Mouse (Mus musculus): ENCODE results near the gene Rgn.

The Rgn gene

DNA sequence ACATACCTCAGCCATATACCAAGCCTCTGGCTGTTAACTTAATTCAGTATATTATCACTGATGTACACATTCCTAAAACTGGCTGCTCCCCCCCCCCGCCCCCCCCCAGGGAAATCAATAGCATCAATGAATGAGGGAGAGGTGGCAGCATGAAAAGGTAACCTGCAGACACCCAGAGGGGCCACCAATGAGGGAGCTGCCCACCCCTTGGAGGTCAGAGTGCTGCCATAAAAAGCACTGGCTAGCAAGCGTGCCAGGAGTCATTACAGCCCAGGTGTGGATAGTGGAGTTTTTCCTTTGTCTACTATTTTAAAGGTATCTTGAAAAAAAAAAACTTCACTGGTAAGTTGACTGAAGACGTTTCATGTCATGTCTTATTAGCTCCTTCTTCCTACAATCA lies at the start of gene Rgn:
TSS of gene Rgn (plus strand) at position 256 of the 400 bp plus-strand sequence.
- DNase-seq, result no peak

DNA sequence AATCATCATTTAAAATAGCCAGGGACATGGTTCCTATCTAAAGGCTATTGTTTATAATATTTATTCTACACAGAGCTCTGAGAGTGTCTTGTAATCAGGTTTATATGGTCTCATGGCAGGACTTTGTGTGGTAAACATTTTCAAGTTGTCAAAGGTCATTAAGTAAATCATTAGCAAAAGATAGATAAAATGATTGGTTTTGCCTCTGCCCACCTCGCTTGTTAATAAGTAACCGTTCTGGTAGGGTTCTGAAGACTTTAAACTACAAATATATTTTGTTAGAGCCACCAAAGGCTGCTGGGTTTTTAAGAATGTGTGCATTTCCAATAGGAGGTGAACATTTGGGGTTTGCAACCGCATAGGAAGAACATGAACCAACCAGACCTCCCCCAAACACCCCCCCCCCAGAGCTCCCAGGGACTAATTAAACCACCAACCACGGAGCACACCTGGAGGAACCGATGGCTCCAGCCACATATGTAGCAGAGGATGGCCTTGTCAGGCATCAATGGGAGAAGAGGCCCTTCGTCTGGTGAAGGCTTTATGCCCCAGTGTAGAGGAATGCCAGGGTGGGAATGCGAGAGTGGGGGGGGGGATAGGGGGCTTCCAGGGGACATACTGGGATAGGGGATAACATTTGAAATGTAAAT lies 29.2 kb upstream of the Rgn start:
- no peak for DNase-seq

DNA sequence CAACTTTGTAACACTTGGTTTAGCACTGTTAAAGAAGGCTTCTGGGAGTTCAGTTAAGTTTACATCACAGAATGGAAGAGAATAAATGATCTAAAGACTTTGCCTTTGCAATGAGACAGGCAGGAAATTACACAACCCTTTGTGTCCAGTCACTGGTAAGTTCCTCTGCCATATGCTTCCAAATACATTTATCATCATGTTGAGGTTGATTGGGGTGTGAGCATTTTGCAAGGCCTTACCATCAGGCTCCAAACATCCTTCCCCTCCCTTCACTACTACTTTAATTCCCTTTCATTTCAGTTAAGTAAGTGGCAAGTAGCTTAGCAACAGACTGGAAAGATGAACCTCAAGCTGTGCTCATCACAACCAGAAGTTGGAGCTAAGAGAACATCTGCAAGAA lies 28.0 kb upstream of the Rgn start:
- DNase-seq, result no peak

DNA sequence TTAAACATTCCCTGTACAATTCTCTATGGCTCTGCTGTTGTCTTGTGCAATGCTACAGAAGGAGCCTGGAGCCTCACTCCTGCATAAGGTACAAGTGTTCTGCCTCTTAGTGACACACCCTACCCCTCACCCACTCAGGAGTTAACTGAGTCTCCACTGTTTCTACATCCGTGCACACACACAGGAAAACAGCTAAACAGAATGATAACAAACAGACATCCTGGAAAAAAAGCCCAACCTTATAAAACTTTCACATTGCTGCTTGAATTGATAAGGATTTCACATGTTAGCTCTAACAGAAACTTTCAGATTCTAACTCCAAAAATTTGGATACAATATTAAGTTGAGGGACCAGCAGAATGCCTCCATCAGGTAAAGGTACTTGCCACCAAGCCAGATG lies 17.0 kb upstream of the Rgn start:
- no peak for DNase-seq

DNA sequence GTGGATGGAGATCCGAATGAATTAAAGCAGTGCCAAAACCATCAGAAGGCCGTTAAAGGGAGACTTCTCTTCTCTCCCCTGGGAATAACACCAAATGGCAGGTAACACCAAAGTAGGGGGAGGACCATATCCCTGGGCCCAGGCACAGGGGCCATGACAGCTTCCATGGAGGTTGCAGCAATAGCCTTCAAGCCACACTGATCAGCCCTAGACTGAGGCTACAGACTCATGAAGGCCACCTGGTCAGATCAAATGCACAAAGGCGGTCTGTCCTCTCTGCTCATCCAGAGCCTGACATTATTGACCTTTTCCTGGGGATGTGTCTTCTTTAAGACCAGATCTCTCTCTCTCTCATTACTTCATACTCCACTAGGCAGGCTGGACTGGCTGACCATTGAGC lies 5.7 kb upstream of the Rgn start:
- no peak for DNase-seq

DNA sequence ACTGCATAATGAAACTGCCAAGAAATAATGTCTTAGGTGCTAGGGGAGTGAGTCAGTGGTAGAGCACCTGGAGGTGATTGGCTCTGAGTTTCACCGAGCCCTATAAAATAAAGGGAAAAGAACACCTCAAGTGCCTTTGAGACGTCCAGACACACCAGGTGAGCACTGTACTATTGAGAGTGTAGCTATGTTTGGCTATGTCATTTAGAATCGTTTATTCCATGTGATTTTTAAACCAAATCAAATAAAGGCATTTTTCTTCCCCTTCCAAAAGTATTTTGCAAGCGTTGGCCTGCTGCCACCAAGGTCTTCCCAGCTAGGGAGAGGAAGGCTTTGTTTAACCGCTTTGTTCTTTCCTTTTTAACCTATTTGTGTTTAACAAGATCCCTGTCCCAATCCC lies 2.0 kb upstream of the Rgn start:
- no peak for DNase-seq

DNA sequence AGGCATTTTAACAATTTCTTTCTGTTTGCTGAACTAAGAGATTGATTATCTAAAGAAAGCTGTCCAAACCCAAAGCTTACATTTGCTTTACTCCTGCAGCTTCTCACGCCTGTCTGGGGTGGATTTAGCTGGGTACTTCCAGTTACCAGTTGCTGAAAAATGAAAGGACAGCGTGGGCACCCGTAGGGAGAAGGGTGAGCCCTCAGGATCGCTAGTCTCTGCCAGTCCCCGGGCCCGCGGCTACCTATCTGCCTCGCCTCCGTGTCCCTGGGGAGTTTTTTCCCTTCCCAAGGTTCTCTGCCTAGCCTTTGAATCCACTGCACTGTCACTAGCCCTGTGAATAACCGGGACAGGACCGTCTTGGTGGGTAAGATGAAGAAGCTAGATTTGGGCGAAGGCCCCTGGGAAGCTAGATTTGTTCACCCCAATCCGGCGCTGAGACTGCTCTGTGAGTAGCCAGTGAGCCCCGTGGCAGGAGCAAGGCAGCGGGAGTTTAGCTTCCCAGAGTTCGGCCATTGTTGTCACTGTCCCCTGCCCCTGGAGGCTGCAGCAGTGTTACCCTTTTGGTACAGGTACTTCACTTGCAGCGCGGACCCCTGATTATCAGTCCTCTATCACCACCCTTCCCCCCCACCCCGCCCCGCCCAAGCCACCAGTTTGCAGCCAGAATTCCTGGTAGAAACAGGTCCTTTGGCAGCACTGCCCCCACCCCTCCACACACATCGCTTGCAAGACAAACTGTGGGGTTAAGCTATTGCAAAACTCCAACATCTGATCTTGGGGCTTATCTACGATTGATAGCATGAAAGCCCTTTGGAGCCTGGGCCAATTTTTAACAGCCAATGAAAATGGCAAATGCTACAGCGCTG lies 1.3 kb upstream of the Rgn start:
- DNase-seq, result no peak

DNA sequence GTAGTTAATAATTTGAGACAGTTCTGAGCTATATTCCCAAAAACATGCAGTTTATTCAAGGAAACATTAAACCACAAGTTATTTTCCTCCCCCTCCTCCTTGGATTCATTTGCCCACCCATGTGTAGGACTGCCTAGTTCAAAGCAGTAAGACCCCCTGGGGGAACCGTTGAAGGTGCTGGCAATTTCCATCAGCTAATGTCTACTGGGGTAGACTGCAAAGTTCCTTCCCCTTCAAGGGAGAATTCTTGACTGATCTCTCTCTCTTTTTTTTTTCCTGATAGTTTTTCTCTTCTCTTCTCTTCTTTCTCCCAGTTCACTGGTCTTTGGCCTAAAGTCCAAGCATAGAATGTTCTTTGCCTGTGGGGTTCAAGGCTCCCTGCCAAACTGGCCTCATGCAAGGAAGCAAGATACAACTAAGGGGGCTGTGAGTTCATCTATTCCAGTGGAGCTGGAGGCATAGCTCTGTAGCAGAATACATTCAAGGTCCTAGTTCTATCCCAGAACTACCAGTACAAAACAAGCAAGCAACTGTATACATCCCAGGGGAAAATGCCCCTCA lies 627 bp upstream of the Rgn start:
- DNase-seq, result no peak

DNA sequence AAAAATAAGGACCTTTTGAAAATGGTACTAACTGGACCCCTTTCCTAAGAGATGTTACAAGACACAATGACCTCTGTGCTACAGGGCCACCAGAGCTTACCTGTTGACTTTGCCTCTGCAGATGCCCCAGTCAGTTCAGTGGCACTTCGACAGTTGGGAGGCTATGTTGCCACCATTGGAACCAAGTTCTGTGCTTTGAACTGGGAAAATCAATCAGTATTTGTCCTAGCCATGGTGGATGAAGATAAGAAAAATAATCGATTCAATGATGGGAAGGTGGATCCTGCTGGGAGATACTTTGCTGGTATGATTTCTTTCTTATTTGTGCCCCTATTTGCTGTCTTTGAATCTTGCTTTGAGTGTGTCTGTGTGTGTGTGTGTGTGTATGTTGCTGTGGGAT lies 2.6 kb downstream of the Rgn start:
- DNase-seq, result no peak

DNA sequence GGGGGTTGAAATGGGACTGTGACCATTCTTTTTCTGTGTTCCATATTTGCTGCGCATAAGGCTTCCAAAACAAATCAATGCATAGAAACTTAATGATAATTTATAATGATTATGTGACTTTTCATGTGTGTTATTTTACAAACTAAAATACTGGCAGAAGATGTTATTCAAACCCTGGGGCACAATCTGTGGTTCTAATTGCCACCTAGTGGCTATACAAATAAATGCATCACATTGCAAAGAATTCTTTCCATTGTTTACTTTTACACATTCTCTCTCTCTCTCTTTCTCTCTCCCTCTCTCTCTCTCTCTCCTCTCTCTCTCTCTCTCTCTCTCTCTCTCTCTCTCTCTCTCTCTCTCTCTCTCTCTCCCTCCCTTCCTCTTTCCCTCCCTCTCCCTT lies 12.3 kb downstream of the Rgn start:
- DNase-seq, result no peak

DNA sequence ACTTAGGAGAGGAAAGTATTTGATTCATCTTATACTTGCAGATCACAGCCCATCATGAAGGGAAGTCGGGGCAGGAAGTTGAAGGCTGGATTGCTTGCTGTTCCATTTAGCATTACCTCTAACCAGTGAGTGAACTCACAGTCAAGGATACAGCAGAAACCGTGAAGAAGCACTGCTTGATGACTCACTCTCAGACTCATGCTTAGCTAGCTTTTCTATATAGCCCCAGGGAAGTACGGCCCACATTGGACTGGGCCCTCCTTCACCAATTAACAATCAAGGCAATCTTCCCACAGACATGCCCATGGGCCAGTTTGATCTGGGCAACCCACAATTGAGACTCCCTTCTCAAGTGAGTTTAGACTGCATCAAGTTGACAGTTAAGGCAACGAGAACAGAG lies 14.4 kb downstream of the Rgn start:
- no peak for DNase-seq

DNA sequence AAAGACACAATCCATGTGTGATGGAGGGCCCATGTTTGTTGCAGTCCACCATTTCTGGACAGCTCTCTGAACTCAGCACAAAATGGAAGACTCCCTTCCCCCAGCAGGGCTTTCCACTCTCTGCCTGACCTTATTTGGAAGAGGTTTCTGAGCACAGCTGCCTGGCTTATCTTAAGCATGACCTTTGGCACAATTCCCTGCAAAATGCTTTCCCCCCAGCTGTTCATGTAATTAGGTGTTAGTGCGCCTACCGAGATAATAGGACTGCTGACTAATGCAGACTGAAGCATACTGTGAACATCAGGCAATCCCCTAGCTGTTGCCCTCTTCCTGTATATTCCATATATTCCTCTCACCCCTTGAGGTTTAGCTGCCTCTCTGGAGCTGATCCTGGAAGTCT lies 21.4 kb downstream of the Rgn start:
- DNase-seq, result no peak

DNA sequence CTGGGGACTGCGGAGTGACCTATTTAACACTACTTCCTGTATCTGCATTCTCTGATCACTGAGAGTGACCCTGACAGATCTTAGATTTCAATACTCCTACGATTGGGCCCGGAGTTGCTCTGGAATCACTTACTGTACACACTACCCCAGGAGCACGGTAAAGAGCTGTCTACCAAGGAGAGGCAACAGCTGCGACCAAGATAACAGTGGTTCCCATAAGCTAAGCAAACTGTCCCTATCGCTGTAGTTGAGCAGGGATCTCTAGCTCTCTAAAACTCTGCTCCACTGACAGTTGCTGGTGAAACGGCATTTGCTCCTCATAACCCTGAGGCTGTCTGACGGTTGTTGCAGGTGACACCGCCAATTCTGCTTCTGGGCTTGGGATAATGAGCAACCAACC lies 23.1 kb downstream of the Rgn start:
- no peak for DNase-seq

DNA sequence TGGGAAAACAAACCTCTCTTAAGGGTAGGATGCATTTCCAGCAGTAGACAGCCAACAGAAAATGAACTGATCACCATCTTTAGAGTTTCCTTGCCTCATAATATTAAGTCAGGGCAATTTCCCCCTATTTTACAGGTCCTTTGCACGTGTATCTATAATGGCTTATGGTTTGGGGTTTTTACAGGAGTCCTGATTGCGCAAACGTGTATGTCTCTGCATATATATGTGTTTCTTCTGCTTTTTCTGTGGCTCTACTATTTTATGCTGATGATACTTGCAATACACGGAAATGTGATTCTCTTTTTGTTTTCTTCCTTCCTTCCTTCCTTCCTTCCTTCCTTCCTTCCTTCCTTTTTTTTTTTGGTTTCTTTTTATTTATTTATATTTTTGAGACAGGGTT lies 24.3 kb downstream of the Rgn start:
- DNase-seq, result no peak

DNA sequence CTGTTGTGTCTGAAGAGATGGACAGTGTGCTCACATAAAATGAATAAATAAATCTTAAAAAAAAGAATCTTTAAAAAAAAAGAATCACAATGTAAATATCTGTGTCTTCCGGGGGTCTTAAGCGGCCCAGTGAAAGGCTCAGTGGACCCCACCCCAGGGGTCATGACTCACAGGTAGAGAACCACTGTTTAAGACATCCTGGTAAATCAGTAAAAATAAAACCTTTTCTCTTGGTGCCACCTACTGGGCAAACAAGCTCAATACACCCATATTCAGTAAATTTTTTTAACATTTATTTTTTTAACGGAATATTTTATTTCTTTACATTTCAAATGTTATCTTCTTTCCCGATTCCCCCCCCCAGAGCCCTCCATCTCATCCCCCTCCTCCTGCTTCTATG lies 38.4 kb downstream of the Rgn start:
- peak in 1 of 2 experiments; percentile 1 for DNase-seq

DNA sequence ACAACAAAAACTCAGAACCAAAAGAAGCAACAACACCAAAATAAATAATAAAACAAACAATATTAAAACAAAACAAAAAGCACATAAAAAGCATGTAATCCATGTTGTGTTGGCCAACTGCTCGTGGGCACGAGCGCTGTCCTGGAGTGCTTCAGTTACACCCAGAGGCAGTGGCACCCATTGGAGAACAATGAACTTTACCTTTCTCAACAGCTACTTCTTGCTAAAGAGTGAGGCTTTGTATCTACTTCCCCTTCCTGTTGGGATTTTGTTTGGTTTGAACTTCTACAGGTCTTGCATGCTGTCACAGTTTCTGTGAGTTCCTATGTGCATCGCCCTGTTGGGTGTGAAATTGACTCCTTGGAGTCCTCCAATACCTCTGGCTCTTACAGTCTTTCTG lies 58.9 kb downstream of the Rgn start:
- no peak for DNase-seq

All from spleen, adult 18-20 months (tissue).